9 mouse cellular contexts compared by ENCODE assay signal in genomic region chr7:139233714-139234113, GRCm38 (mm10). TPM values are rescaled to one million over a fixed set of nuclear protein-coding genes. Genes with fewer than 3 reads are reported as not detected.
DNase-seq lines count a peak whose midpoint lies in the region; ATAC-seq and TF ChIP-seq lines count a peak whose summit lies in the region.
"Had no signal": no experiment of that assay in that cellular context is flagged by ENCODE, and none has a peak within 500 bp of the region (broad histone marks: within the 10 kb centered on the region; RNA-seq: fewer than 3 reads in every experiment).

No protein-coding gene starts in this region.

- WGBS in forebrain, embryonic 13.5 days, result 2% methylated on average over 7 of the region's 7 CpGs
- WGBS in liver, embryonic 16.5 days (ENCODE audit: insufficient replicate concordance), result 3% methylated on average over 7 of the region's 7 CpGs
- under 1% methylated on average over 7 of the region's 7 CpGs for WGBS in neural tube, embryonic 13.5 days

- TF ChIP-seq CTCF in testis, adult 2 months (IDR thresholded peaks at IDR 0.05; ENCODE audit: control insufficient read depth, insufficient read depth, insufficient replicate concordance, low read depth, low read length), result peak; percentile 79; the same call in 1 of the 2 replicates

- ATAC-seq in CD4-positive, CD25-positive, alpha-beta regulatory T cell, adult 4 months, result peak; percentile 100
- peak; percentile 91 for ATAC-seq in forebrain, embryonic 13.5 days
- peak; percentile 53 for ATAC-seq in liver, embryonic 16.5 days (ENCODE audit: low read depth)
- peak; percentile 71; the same call in 1 of the 2 replicates for ATAC-seq in neural tube, embryonic 13.5 days (ENCODE audit: low read depth)

- no peaks in the 10 kb centered on the region for H3K36me3 ChIP-seq in forebrain, embryonic 13.5 days (ENCODE audit: poor library complexity, severe bottlenecking)
- H3K36me3 ChIP-seq in liver, embryonic 16.5 days (ENCODE audit: control insufficient read depth, insufficient read depth), result no peaks in the 10 kb centered on the region
- no peaks in the 10 kb centered on the region for H3K36me3 ChIP-seq in neural tube, embryonic 13.5 days
- H3K36me3 ChIP-seq in testis, adult 2 months (ENCODE audit: control insufficient read depth, insufficient read depth, low read length), result no peaks in the 10 kb centered on the region
- H3K36me3 ChIP-seq: embryonic facial prominence, embryonic 12.5 days had no signal

- intact Hi-C loops in heart, postnatal 10 days (cut with DNase I), result loop anchor here (1.0 to 5.0 kb wide), 4 partner anchors 25 to 241 kb away; partner anchors contain the start of gene Inpp5a

- peak; percentile 58 for DNase-seq in c-Kit-positive CD71-positive TER-119-negative erythroid progenitor cells, embryonic 14.5 days (ENCODE audit: low read depth)
- DNase-seq in heart, postnatal 10 days, result peak; percentile 92 to 93
- peak; percentile 93 for DNase-seq in kidney, postnatal 4 days

- H3K4me1 ChIP-seq in forebrain, embryonic 13.5 days, result peaks cover 3% of the 10 kb centered on the region
- H3K4me1 ChIP-seq in liver, embryonic 16.5 days (ENCODE audit: control insufficient read depth, low read depth, low read length), result peaks cover 9% of the 10 kb centered on the region
- H3K4me1 ChIP-seq in neural tube, embryonic 13.5 days (replicated peaks), result peaks cover 14% of the 10 kb centered on the region
- H3K4me1 ChIP-seq in testis, adult 2 months (ENCODE audit: control insufficient read depth, insufficient read depth, low read length), result no peaks in the 10 kb centered on the region; the same call in none of the 2 replicates

- H3K4me3 ChIP-seq in forebrain, embryonic 13.5 days, result no peak overlapping the region
- no peak overlapping the region for H3K4me3 ChIP-seq in liver, embryonic 16.5 days (ENCODE audit: low read depth, low read length)
- no peak overlapping the region for H3K4me3 ChIP-seq in neural tube, embryonic 13.5 days
- H3K4me3 ChIP-seq in testis, adult 2 months (ENCODE audit: control insufficient read depth, low read depth, low read length), result no peak overlapping the region
- H3K4me3 ChIP-seq: embryonic facial prominence, embryonic 12.5 days had no signal

- no peaks in the 10 kb centered on the region for H3K27me3 ChIP-seq in forebrain, embryonic 13.5 days
- no peaks in the 10 kb centered on the region for H3K27me3 ChIP-seq in liver, embryonic 16.5 days (ENCODE audit: control insufficient read depth, insufficient read depth, low read depth, low read length)
- peaks cover 6% of the 10 kb centered on the region for H3K27me3 ChIP-seq in neural tube, embryonic 13.5 days
- no peaks in the 10 kb centered on the region for H3K27me3 ChIP-seq in testis, adult 2 months (ENCODE audit: control insufficient read depth, insufficient read depth, low read length)
- H3K27me3 ChIP-seq: embryonic facial prominence, embryonic 12.5 days had no signal

- no peak overlapping the region for H3K27ac ChIP-seq in forebrain, embryonic 13.5 days
- no peak overlapping the region for H3K27ac ChIP-seq in liver, embryonic 16.5 days (ENCODE audit: low read length)
- no peak overlapping the region for H3K27ac ChIP-seq in neural tube, embryonic 13.5 days (replicated peaks)
- no peak overlapping the region for H3K27ac ChIP-seq in testis, adult 2 months (ENCODE audit: control insufficient read depth, insufficient read depth, low read depth, low read length)
- H3K27ac ChIP-seq: embryonic facial prominence, embryonic 12.5 days had no signal

- H3K9me3 ChIP-seq in forebrain, embryonic 13.5 days (replicated peaks), result no peaks in the 10 kb centered on the region
- no peaks in the 10 kb centered on the region for H3K9me3 ChIP-seq in liver, embryonic 16.5 days (replicated peaks; ENCODE audit: control insufficient read depth, low read length)
- no peaks in the 10 kb centered on the region for H3K9me3 ChIP-seq in neural tube, embryonic 13.5 days
- H3K9me3 ChIP-seq: embryonic facial prominence, embryonic 12.5 days had no signal

- H3K4me2 ChIP-seq in forebrain, embryonic 13.5 days, result no peak overlapping the region
- H3K4me2 ChIP-seq in liver, embryonic 16.5 days (ENCODE audit: low read depth, low read length), result no peak overlapping the region
- H3K4me2 ChIP-seq in neural tube, embryonic 13.5 days, result no peak overlapping the region
- H3K4me2 ChIP-seq: embryonic facial prominence, embryonic 12.5 days had no signal

- TF ChIP-seq POLR2A in testis, adult 2 months (IDR thresholded peaks at IDR 0.05; ENCODE audit: control insufficient read depth, low read depth, low read length), result no peak

- 0 out of 2 replicates have a peak overlapping the region, but pooled peaks have one; percentile 30 for H3K9ac ChIP-seq in forebrain, embryonic 13.5 days
- no peak overlapping the region for H3K9ac ChIP-seq in liver, embryonic 16.5 days (ENCODE audit: low read depth, low read length)
- no peak overlapping the region for H3K9ac ChIP-seq in neural tube, embryonic 13.5 days
- H3K9ac ChIP-seq: embryonic facial prominence, embryonic 12.5 days had no signal

RNA-seq across cellular contexts. Expression of gene Pwwp2b, which starts 14.6 kb away (rescaled TPM):
- polyA plus RNA-seq in CD4-positive, CD25-positive, alpha-beta regulatory T cell, adult 4 months (2017; shearing (Covaris generic)), result 1 to 10 TPM; 2.0 to 5.6 TPM
- 4.5 and 4.7 TPM in 2 replicates for polyA plus RNA-seq in forebrain, embryonic 13.5 days (2015; fragmentation: Nextera tagmentation; extraction: Ambion mirVana)
- 1 to 10 TPM; 8.1 to 9.8 TPM for total RNA-seq in heart, postnatal 10 days (2021)
- 1.1 and 1.3 TPM in 2 replicates for polyA plus RNA-seq in liver, embryonic 16.5 days (2015; fragmentation: Nextera tagmentation; extraction: Ambion mirVana)
- polyA plus RNA-seq in neural tube, embryonic 13.5 days (2015; fragmentation: Nextera tagmentation; extraction: Ambion mirVana), result 5.5 and 6.6 TPM in 2 replicates
- polyA plus RNA-seq in testis, adult 2 months (2012; rRNA removed), result 304 and 317 TPM in 2 replicates

RNA-seq across cellular contexts. Expression of gene Stk32c, which starts 20.6 kb away (rescaled TPM):
- under 1 TPM in 1 of 2 experiments, not detected in 1; 0.43 TPM for polyA plus RNA-seq in CD4-positive, CD25-positive, alpha-beta regulatory T cell, adult 4 months (2017; shearing (Covaris generic))
- polyA plus RNA-seq in forebrain, embryonic 13.5 days (2015; fragmentation: Nextera tagmentation; extraction: Ambion mirVana), result 0.50 and 0.89 TPM in 2 replicates
- 1 to 10 TPM; 2.8 to 4.6 TPM for total RNA-seq in heart, postnatal 10 days (2021)
- not detected in 2 replicates for polyA plus RNA-seq in liver, embryonic 16.5 days (2015; fragmentation: Nextera tagmentation; extraction: Ambion mirVana)
- 0.87 and 1.4 TPM in 2 replicates for polyA plus RNA-seq in neural tube, embryonic 13.5 days (2015; fragmentation: Nextera tagmentation; extraction: Ambion mirVana)
- polyA plus RNA-seq in testis, adult 2 months (2012; rRNA removed), result 5.1 and 5.6 TPM in 2 replicates

RNA-seq across cellular contexts. Expression of gene Lrrc27, which starts 20.9 kb away (rescaled TPM):
- polyA plus RNA-seq in CD4-positive, CD25-positive, alpha-beta regulatory T cell, adult 4 months (2017; shearing (Covaris generic)), result 1 to 10 TPM; 4.4 to 4.8 TPM
- polyA plus RNA-seq in forebrain, embryonic 13.5 days (2015; fragmentation: Nextera tagmentation; extraction: Ambion mirVana), result 3.6 and 3.7 TPM in 2 replicates
- total RNA-seq in heart, postnatal 10 days (2021), result 10 to 100 TPM in 1 of 2 experiments, 1 to 10 TPM in 1; 9.3 to 10.0 TPM
- polyA plus RNA-seq in liver, embryonic 16.5 days (2015; fragmentation: Nextera tagmentation; extraction: Ambion mirVana), result 0.35 and 0.68 TPM in 2 replicates
- 5.2 and 5.4 TPM in 2 replicates for polyA plus RNA-seq in neural tube, embryonic 13.5 days (2015; fragmentation: Nextera tagmentation; extraction: Ambion mirVana)
- polyA plus RNA-seq in testis, adult 2 months (2012; rRNA removed), result 863 and 972 TPM in 2 replicates

Comparison
In these comparisons a context has a peak if more than half of its experiments do, and no peak if none do; other contexts are left out.
1. RNA of gene Pwwp2b, which starts 14.6 kb away (polyA plus RNA-seq): 304 to 317 TPM in testis, adult 2 months; 2.0 to 5.6 TPM in CD4-positive, CD25-positive, alpha-beta regulatory T cell, adult 4 months, 5.5 to 6.6 TPM in neural tube, embryonic 13.5 days, 4.5 to 4.7 TPM in forebrain, embryonic 13.5 days and 1.1 to 1.3 TPM in liver, embryonic 16.5 days; every median in the first group is over 10 times any median in the second.
2. RNA of gene Lrrc27, which starts 20.9 kb away (polyA plus RNA-seq): 863 to 972 TPM in testis, adult 2 months; 5.2 to 5.4 TPM in neural tube, embryonic 13.5 days, 4.4 to 4.8 TPM in CD4-positive, CD25-positive, alpha-beta regulatory T cell, adult 4 months, 3.6 to 3.7 TPM in forebrain, embryonic 13.5 days and 0.35 to 0.68 TPM in liver, embryonic 16.5 days; every median in the first group is over 100 times any median in the second.
3. Peak in every context shown above with its lines, with median percentiles within 50 percentile points of each other: ATAC-seq and DNase-seq.